Mouse (Mus musculus) 3134 (cell line): ENCODE measurements around the gene Srarp.

Experiments used
- DNase-seq: peaks from one replicate; pipeline ENCODE4 v3.0.0-alpha.2; 2011; ENCODE audit warnings: low spot score; ENCODE audit not compliant: insufficient read length; ENCODE audit errors: extremely low read depth

Srarp gene

GRCm38 (mm10) chr4:141458236-141458635 is 22.3 kb upstream of the Srarp start:
- no peak for DNase-seq

DNA sequence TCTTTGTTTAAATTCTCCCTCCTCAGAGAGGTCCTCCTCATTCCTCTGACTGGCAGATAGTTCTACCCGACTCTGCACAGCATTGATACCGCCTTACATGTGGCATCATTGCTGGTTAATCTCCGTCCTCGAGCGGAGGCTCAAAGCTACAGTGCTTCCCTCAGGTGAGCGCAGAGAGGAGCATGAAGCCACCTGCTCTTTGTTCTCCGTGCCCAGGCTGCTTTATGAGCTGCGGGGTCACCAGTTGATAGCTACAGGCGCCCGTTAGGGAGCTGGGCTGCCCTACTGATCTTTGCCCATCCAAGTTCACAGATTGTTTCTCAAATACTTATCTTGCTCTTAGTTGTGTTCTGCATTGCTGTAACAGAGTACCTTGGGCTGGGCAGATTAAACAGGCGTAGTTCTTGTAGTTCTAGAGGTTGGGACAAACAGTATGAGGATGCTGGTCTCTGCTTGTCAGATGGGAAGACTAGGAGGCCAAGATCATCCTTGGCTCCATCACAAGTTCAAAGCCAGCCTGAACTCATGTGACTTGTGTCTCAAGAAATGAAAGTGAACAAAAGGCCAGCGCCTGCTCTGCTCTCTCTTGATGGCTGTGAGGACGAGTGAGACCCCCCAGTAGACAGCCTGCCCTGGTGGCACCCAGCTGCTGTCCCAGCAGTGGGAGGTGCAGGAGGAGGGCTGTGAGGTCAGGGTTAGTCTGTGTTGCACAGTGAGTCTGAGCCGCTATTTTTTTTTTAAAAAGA is 20.5 kb upstream of the Srarp start:
- DNase-seq, result no peak

- no peak for DNase-seq
Measured at GRCm38 (mm10) chr4:141455526-141455925, 19.6 kb upstream of the Srarp start.

GRCm38 (mm10) chr4:141454581-141455350 is 18.9 kb upstream of the Srarp start:
- DNase-seq, result peak; percentile 65

- DNase-seq, result no peak
Measured at GRCm38 (mm10) chr4:141451916-141452450, 16.1 kb upstream of the Srarp start.

DNA sequence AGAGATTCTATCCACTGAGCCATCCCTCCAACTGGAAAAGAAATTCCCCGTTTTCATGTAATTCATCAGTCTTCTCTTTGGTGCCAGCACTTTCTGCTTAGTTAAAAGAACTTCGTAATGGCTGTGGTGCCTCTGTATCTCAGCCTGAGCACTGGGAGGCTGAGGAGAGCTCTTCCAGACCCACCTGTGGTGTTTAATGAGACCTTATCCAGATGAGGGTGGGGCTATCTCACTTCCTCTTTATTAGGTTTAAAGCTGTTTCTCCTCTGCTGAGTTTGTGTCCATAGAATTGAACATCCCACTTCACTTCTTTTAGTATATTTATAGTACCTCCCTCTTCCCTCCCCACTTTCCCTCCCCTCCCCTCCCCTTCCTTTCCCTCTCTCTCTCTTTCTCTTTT is 15.3 kb upstream of the Srarp start:
- no peak for DNase-seq

GRCm38 (mm10) chr4:141446211-141446610 is 10.3 kb upstream of the Srarp start:
- no peak for DNase-seq

DNA sequence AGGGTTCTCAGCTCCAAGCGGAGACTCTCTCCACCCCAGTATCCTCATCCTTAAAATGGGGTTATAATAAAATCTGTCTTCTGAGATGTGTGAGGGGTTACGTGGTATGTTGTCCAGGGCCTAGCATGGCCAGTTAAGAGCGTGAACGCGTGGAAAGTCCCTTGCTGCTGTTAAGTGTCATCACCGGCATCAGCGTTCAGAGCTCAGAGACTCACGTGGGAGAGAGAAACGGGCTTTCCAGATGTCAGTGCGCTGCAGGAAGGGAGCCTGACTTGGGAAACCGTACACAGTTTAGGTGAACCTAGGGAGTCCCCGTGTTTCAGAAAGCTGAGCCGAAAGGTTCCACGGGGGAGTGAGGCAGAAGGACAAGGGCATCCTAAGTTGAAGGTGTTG is 9.4 kb upstream of the Srarp start:
- DNase-seq, result no peak

DNA sequence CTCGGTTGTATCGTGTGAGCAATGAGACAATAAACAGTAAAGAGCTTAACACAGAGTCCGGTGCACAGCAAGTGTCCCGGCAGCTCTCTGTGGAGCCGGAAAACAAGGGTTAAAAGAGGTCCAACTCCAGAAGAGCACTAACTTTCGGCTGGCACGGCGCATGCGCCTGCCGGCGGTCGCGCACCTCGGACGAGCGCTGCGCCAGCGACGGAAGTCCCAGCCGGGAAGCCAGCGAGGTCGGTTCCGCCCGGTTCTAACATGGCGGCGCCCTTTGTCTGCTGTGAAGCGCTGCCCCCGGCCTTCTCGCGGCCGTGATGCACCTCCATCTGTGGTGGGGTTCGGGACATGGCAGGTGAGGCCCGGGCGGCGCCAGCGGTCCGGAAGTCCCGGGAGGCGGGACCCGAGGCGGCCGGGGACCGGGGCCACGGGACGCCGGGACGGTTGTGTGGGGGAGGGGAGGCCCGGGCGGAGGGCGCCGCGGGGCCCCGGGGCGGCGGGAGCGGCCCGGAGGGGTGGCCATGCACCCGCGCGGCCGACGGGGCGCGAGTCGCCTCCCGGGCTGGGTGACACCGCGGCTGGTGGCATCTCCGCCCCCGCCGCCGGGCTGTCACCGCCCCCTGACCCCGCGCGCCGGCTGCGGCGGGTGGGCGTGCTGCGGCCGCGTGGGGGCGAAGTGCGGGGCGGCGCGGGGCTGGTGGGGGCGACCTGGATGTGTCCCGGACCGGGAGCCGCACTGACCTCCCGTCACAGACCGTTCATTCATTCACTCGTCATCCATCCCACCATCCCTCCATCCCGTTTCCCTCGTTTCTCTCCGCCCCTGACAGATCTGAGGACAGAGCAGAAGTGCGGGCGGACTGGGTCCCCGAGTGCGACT is 8.8 kb upstream of the Srarp start, which contains the start of gene Zbtb17:
Gene Zbtb17 (plus strand): TSS at position 204 of the 877 bp plus-strand sequence.
- peak; percentile 87 for DNase-seq

- DNase-seq, result no peak
Measured at GRCm38 (mm10) chr4:141443641-141444429, 7.9 kb upstream of the Srarp start.

DNA sequence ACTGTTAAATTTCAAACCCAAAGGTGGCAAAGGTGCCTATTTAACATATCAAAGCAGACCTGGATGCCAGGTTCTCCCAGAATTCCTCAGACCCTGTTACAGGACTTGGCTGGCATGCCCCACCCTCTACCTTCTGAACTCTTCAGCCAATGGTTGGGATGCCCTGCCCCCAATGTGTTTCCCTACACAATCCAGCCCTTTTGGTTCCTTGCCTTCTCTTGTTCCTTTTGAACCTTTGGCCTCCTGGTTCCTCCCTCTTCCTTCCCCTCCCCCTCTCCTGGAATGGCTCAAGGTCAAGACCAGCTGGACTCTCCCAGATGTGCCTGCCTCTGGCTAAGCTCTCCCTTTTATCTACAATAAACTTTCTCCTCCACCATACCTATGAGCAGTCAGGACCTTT is 5.0 kb upstream of the Srarp start:
- no peak for DNase-seq

- no peak for DNase-seq
Measured at GRCm38 (mm10) chr4:141439083-141439803, 3.3 kb upstream of the Srarp start.

DNA sequence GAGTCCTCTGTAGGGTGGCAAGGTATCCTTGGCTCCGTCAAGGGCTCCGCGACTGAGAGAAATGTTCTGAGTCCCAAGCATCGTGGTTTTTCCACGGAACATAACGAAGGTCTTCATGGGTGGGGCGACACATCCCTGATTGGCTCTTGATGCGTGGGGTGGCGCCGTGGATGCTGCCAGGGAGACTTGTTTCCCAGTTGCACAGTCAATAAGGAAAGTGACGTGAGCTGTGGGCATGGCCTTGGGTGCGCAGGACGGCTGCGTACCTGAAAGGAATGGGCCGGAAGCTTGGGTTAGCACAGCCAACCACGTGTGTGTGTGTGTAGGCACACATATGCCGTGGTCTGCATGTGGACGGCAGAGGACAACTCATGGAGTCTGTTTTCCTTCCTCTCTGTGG is 2.7 kb downstream of the Srarp start:
- no peak for DNase-seq

GRCm38 (mm10) chr4:141432666-141433065 is 3.2 kb downstream of the Srarp start:
- DNase-seq, result no peak

DNA sequence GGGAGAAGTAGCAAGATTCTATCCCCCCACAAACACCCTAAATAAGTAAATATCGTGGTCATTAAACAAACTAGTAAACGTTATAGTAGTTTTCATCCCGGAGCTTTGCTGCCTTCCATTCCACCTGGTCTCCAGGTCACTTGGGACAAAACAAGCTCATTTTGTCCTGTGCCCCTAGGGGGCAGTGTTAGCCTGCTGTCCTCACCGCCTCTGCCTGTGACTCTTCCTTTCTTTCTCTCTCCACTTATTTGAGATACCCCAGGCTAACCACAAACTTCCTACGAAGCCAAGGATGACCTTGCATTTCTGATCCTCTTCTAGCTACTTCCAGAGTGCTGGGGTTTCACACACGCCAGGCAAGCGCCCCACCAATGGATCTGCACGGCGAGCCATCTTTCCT is 4.9 kb downstream of the Srarp start:
- DNase-seq, result peak; percentile 40

DNA sequence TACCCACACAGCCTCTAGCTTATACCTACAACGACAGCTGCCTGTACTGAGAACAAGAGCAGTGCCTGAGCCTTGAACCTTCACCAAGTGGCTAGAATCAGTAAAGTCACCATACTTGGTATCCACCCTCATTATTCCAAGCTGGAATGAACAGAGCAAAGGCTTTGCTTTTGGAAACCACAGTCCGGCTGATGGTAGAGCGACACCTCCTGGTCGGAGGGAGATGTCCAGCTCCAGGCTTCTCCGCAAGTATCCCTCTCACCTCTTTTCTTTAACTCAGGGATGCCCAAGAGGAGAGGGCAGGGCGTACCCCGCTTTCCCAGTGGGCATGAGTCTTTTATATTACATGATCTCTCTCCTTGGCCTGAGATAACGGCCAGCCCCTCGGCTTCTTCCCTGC is 6.1 kb downstream of the Srarp start:
- DNase-seq, result peak; percentile 23

DNA sequence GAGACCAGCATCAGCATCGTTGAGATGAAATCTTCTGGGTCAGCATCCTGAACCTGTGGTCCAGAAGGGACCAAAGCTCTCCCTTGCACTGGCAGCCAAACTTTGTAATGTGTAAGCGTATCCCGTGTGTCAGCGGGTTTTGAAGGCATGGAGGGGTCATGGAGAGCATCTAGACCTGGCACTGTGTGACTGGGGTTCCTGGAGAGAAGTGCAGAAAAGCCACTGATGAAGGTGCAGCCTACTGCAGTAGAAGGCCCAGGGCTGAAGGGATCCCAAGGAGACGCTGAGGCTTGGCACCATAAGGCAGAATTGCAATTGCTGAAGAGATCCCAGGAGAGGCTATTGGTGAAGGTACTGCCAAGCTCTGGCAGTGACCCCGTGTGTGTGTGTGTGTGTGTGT is 6.5 kb downstream of the Srarp start:
- no peak for DNase-seq

DNA sequence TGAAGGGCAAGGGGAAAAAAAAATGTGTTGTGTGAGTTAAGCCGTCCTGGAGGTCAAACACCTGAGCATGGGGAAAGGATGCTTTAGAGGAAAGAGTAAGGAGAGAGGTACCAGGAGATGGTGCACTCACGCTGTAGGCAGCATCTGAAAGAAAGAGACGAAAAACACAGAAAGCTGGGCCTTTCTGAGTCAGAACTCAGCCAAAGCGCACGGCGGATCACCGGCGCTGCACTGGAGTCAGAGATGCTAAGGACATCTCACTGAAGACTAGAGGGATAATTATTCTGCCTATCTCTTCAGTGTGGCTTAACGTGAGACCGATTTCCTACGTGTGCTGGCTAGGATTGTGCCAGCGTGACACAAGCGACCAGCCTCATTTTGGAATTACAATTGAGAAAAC is 8.0 kb downstream of the Srarp start:
- DNase-seq, result no peak
